Mouse (Mus musculus) kidney, adult 2 months (tissue): ENCODE results near the gene Begain.

ENCODE experiments used
- CTCF ChIP-seq: fragments of 200-500 bp; conservative IDR thresholded peaks from 2 replicates; pipeline ENCODE4 v1.5.1; 2011; ENCODE audit warnings: low read depth, mild to moderate bottlenecking, control low read depth, low read length, moderate library complexity, mixed read lengths; ENCODE audit not compliant: insufficient read depth, insufficient read length
- POLR2A ChIP-seq: fragments of 200-500 bp; IDR thresholded peaks from one replicate; pipeline ENCODE4 v1.6.1; 2011; ENCODE audit warnings: low read depth, low read length, control low read depth

GRCm38 (mm10) chr12:108983496-108983895 lies 84.5 kb downstream of the Begain start:
- TF ChIP-seq CTCF (no peak), POLR2A (no peak)
